Comparison of ENCODE assay signal across 34 mouse cellular contexts in the genomic region with DNA sequence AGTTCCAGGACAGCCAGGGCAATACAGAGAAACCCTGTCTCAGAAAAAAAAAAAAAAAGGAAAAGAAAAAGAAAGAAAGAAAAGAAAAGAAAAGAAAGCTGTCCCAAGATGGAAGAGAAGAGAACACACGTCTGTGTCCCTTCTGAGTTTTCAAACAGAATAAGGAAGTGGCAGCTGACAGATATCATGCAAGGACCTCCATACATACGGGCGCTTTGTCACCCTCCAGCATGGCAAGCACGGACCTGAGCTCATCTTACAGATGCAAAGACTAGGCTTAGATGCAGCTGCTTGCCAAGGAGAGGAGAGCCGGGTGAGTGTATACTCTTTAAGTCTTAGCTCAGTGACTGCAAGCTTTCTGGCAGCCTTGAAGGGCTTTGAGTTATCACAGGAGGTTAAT. TPM values are rescaled to one million over a fixed set of nuclear protein-coding genes. Genes with fewer than 3 reads are reported as not detected.
"Had no signal": no experiment of that assay in that cellular context is flagged by ENCODE, and none has a peak within 500 bp of the region (broad histone marks: within the 10 kb centered on the region; RNA-seq: fewer than 3 reads in every experiment).

No protein-coding gene starts in this region.

- H3K36me3 ChIP-seq: midbrain, embryonic 12.5 days; midbrain, embryonic 13.5 days; midbrain, embryonic 15.5 days; neural tube, embryonic 12.5 days had no signal

- H3K9me3 ChIP-seq: limb, embryonic 10.5 days; limb, embryonic 12.5 days; limb, embryonic 13.5 days; limb, embryonic 15.5 days; liver, embryonic 12.5 days; liver, embryonic 13.5 days; liver, embryonic 15.5 days; lung, embryonic 15.5 days; midbrain, embryonic 10.5 days; midbrain, embryonic 12.5 days; midbrain, embryonic 13.5 days; midbrain, embryonic 15.5 days; neural tube, embryonic 12.5 days had no signal

- H3K27me3 ChIP-seq: liver, embryonic 15.5 days; lung, embryonic 15.5 days had no signal

- H3K27ac ChIP-seq: limb, embryonic 10.5 days; limb, embryonic 12.5 days; limb, embryonic 13.5 days; limb, embryonic 15.5 days; liver, embryonic 12.5 days; liver, embryonic 13.5 days; liver, embryonic 14.5 days; liver, embryonic 15.5 days; lung, embryonic 15.5 days; macrophage; midbrain, embryonic 10.5 days; midbrain, embryonic 12.5 days; midbrain, embryonic 13.5 days; midbrain, embryonic 15.5 days; neural tube, embryonic 12.5 days had no signal

- H3K4me3 ChIP-seq: limb, embryonic 10.5 days; limb, embryonic 12.5 days; limb, embryonic 13.5 days; limb, embryonic 15.5 days; liver, embryonic 12.5 days; liver, embryonic 13.5 days; liver, embryonic 15.5 days; lung, embryonic 15.5 days; megakaryocyte, embryonic 14.5 days; midbrain, embryonic 10.5 days; midbrain, embryonic 12.5 days; midbrain, embryonic 13.5 days; midbrain, embryonic 15.5 days; myocyte; neural tube, embryonic 12.5 days had no signal

- ATAC-seq: liver, embryonic 12.5 days; liver, postnatal 0 days; lung, postnatal 0 days; midbrain, embryonic 13.5 days; midbrain, embryonic 15.5 days; midbrain, embryonic 16.5 days had no signal

- DNase-seq: left cerebral cortex, postnatal 4 days; liver; liver, embryonic 13.5 days; liver, postnatal 0 days; lung, adult 18-20 months; lung, adult 2 months; lung, postnatal 10 days; lung, postnatal 14 days; lung, postnatal 4 days; midbrain, embryonic 14.5 days had no signal

- H3K9ac ChIP-seq: limb, embryonic 12.5 days; limb, embryonic 13.5 days; limb, embryonic 15.5 days; liver, embryonic 12.5 days; liver, embryonic 13.5 days; liver, embryonic 14.5 days; liver, embryonic 15.5 days; liver, postnatal 0 days; lung, embryonic 14.5 days; lung, embryonic 15.5 days; midbrain, embryonic 12.5 days; midbrain, embryonic 13.5 days; midbrain, embryonic 15.5 days; neural tube, embryonic 12.5 days had no signal

- H3K4me2 ChIP-seq: limb, embryonic 12.5 days; limb, embryonic 13.5 days; limb, embryonic 15.5 days; liver, embryonic 12.5 days; liver, embryonic 13.5 days; liver, embryonic 15.5 days; lung, embryonic 14.5 days; lung, embryonic 15.5 days; midbrain, embryonic 11.5 days; midbrain, embryonic 12.5 days; midbrain, embryonic 13.5 days; midbrain, embryonic 15.5 days; neural tube, embryonic 12.5 days had no signal

RNA-seq across cellular contexts. Expression of a gene that starts 15.1 kb away (rescaled TPM):
- total RNA-seq: left cerebral cortex, postnatal 4 days; megakaryocyte progenitor cell, adult 5-6 weeks; megakaryocyte, adult 5-6 weeks; megakaryocyte-erythroid progenitor cell, adult 5-6 weeks; monocyte, adult 5-6 weeks had no signal
- polyA plus RNA-seq: macrophage; midbrain, embryonic 11.5 days had no signal
